Mouse (Mus musculus): ENCODE measurements around the gene Igf1r.

Igf1r gene

DNA sequence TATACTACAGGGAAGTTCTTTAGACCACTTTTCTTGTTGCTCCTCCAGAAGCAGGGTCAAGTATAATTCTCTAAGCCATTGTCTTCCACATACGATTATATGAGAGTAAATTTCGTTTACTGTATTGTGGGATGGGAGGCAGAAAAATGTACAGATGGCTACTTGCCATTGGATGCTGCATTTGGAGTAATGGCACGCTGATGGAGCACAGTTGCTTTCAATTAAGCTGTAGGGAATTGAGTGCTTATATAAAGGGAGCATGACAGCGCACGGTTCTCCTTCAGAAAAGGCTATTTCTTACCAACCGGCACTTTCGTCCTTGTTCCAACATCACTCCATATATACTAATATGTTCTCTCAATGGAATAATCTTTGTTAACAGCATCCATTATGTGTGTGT lies 96.4 kb downstream of the Igf1r start:
- DNase-seq (ENCODE audit: extremely low spot score, low spot score) = no peak

DNA sequence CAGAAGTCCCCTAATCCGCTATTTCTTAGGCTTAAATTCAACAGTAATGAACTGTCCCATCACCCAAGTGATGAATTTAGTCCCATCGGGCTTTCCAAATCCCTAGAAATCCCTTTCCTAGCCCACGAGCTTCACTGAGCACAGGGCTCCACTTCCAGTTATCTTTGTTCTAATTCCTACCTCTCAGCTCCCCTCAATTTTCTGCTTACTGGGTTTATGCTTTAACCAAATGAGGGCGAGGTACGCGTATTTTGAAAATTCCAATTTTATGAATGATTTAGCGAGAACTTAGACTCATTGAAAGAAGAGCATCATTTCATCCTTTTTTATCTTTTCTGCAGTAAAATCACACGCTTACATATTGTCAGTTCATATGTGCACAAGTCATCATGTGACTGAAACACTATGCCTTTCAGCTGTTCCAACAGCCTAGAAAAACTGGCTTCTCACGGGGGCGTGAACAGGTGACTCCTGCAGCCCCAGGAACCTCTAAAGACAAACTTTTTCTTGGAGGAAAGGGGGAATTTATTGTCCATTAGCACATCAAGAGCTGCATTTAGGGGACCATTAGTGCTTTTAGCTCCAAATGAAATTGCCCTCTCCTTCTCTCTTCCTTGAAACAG lies 100.5 kb downstream of the Igf1r start:
- no peak for DNase-seq (ENCODE audit: extremely low spot score, low spot score)

GRCm38 (mm10) chr7:68054498-68054897 lies 101.9 kb downstream of the Igf1r start:
- no peak for DNase-seq (ENCODE audit: extremely low spot score, low spot score)

GRCm38 (mm10) chr7:68054956-68055355 lies 102.3 kb downstream of the Igf1r start:
- no peak for DNase-seq (ENCODE audit: extremely low spot score, low spot score)

DNA sequence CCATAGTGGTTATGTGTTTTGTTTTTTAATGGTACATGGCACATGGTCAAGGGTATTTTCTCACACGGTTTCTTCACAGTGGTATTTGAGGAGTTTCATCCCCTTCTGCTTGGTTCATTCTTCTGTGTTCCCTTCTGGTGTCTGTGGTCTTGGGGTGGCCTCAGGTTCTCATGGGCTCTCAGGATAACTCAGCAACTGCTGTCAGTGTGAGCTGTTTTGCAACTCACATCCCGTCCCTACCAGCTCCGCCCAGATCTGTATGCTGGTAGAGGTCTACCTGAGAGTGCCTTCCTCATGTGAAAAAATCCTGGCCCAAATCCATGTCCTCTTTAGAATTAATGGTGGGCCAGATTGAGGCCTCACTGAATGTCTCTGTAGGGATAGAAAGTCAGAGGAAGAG lies 104.4 kb downstream of the Igf1r start:
- no peak for DNase-seq (ENCODE audit: extremely low spot score, low spot score)

- DNase-seq (ENCODE audit: extremely low spot score, low spot score) = no peak
These were observed 107.1 kb downstream of the Igf1r start for GRCm38 (mm10) chr7:68059690-68060089.

GRCm38 (mm10) chr7:68061434-68061833 lies 108.8 kb downstream of the Igf1r start:
- no peak for DNase-seq (ENCODE audit: extremely low spot score, low spot score)

DNA sequence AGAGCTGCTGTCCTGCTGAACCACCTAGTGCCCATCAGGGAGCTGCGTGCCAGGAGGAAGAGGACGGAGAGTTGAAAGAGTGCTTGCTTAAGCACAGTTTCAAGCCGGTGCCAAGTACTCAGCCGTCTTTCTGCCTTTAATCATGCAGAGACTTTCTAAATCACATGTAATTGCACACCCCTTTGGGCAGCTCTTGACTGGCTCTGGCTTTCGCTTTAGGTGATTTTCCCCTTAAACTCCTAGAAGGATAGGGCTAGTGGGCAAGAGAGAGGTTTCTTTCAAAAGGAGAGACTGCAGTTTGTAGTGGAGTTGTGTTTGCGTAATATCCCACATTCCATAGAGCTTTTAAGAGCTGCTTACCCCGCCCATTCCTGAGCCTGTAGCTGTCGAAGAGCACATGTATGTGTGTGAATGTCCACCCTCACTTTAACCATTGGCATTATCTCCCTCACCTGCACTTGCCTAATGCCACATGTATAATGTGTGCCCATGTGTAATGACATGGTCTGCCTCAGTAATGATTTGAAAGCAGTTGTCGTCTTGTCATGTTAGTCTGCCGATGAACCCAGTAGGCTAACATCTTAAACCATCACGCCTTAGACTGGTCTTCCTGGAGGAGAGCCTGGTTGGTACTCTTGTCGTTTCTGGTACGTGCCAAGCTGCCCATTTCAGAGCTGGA lies 109.7 kb downstream of the Igf1r start:
- no peak for DNase-seq (ENCODE audit: extremely low spot score, low spot score)

DNA sequence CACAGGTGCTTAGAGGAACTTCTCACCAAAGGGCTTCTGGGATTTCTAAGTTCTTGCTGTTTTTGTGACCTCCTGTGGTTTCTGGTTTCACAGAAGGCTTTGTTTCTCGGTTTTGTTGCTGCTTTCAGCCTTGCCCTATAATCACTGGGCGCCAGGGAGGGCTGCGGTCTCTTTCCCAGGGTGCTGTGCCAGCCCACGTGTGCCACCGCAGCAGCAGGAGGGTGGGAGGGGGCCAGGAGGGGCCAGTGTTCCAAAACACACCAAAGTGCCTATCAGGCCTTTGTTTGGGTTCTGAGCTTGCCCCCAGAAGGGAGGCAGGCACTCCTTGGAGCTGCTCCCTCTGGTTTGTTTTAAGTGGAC lies 110.2 kb downstream of the Igf1r start:
- no peak for DNase-seq (ENCODE audit: extremely low spot score, low spot score)

DNA sequence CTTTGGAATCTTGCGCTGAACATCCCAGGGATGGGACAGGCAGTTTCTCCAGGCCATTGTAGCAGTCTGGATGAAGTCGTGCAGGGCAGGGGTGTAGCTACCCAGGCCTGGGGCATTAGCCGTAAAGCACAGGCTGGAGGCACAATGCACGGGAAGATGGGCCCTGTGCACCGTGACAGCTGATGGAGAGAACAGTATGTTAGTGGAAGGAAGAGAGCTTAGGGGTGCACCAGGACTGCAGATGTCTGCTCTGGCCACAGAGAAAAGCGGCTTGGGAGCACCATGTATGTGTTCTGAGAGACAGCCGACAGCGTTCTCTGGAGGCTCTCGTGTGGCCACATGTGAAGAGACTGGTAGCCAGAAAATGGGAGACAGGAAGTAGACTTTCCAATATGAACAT lies 111.1 kb downstream of the Igf1r start:
- DNase-seq (ENCODE audit: extremely low spot score, low spot score) = no peak

DNA sequence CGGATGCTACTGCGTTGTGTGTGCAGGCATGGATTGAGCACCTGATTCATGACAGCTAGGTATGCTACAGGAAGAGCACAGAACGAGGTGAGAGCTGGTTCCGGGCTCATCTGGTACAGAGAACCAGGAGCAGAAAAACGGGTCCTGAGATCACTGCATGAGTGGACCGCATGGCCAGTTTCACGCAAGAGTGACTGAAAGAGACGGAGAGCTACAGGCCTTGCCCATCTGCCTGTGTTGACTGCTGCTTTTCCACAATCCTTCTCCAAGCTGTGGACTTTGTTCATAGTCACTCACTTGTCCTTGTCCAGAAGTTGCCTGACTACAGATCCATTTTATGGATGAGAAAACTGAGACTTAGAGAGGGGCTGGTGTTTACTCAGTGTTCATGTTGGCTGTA lies 111.5 kb downstream of the Igf1r start:
- no peak for DNase-seq (ENCODE audit: extremely low spot score, low spot score)

DNA sequence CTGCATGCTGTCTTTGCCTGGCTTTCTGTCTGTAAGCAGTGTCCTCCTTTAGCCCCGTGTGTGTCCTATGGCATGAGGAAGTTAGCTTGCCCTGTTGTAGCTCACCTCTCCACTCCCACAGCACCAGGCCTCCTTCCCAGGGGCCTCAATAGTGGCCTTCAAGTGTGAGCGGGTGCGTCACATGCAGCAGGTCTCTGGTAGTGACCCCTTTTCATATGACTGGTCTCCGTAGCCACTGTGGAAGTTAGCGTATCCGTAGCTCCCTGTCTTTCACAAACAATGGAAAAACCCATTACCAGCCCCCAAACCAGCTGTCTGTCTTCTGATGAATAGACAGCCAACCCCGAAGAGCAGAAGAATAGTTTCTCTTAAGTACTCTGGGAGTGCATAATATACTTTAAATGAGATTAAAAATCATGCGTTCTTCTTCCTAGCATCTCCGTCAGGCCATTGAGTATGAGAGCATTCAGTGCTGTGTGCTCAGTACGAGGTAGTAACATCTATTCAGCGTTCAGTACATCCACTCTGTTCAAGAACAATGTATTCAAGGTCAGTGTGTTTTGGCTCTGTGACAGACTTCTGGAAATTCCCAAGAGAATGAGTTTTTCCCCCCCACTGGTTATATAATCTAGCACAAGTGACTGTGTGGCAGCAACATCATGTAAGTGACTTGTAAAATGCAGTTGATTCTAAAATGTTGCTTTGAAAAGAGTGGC lies 112.2 kb downstream of the Igf1r start:
- DNase-seq (ENCODE audit: extremely low spot score, low spot score) = no peak

- DNase-seq (ENCODE audit: extremely low spot score, low spot score) = no peak
These were observed 113.3 kb downstream of the Igf1r start for GRCm38 (mm10) chr7:68065904-68066303.

DNA sequence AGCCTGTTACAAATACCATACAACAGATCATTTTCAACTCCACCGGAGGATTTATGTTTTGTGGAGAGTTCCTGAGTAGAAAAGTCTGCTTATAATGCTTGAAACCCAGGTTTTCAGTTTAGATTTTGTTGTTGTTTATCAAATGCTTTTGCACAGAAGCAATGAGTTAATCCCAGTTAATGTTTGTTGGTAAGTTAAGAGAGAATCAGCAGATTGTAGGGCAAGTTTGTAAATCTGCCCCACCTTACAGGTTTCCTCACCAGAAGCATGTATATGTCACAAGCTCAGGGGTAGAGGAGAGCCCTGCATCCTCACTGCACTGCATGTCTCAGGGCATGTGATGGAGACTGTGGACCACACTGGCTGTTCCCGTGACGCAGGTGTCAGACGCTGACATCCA lies 114.7 kb downstream of the Igf1r start:
- DNase-seq (ENCODE audit: extremely low spot score, low spot score) = no peak

DNA sequence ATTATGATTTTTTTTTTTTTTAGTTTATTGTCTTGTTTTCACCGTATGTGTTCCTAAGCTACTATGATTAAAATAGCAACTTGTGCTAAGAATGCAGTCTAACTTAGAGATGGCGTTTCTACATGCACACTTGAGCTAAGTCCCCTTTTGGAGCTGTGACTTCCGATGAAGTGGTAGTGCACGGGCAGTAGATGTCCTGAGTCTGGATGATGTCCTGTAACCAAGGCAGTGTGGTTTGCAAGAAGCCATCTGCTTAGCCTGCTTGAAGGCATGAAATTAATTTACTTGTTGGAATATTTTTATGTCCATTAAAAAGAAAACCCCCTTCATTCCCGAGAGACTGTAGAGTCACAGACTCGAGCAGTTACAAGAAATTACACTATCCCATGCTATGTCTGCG lies 116.7 kb downstream of the Igf1r start:
- no peak for DNase-seq (ENCODE audit: extremely low spot score, low spot score)

- no peak for DNase-seq (ENCODE audit: extremely low spot score, low spot score)
These were observed 117.4 kb downstream of the Igf1r start for GRCm38 (mm10) chr7:68070030-68070429.

GRCm38 (mm10) chr7:68070626-68071025 lies 118.0 kb downstream of the Igf1r start:
- no peak for DNase-seq (ENCODE audit: extremely low spot score, low spot score)

DNA sequence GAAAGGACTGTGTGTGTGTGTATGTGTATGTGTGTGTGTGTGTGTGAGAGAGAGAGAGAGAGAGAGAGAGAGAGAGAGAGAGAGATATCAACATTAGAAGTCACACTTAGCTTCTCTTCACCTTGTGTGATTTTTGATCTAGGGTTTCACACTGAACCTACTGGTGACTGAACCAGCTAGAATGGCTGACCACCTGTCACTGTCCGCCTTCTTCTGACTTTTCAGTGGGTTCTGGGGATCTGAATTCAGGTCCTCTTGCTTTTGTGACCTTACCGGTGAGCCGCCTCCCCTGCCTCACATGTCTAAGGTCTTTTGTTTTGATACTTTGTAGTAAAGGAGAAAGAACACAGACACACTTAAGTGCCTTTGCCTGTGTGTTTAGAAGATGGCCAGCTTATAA lies 118.4 kb downstream of the Igf1r start:
- DNase-seq (ENCODE audit: extremely low spot score, low spot score) = no peak

DNA sequence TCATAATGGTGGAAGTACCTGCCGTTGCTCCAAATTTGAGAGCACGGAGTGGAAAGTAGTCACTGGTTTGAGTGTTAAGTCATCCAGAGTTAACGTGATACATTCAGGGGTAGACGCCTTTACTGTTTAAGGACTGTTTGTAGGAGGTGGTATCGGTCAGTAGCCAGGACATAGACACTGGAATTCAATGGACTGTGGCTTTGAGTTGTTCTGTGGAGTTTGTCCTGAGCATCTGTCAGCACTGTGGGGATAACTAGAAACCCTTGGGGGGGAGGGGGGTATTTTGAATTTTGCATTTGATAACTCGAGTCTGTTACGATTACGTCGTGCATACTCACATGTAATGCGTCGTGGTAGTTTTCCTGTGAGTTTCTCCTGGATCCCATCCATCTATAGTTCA lies 119.1 kb downstream of the Igf1r start:
- DNase-seq (ENCODE audit: extremely low spot score, low spot score) = no peak

GRCm38 (mm10) chr7:68072524-68073459 lies 120.2 kb downstream of the Igf1r start:
- DNase-seq (ENCODE audit: extremely low spot score, low spot score) = no peak

- DNase-seq (ENCODE audit: extremely low spot score, low spot score) = no peak
These were observed 120.8 kb downstream of the Igf1r start for GRCm38 (mm10) chr7:68073460-68073806.

DNA sequence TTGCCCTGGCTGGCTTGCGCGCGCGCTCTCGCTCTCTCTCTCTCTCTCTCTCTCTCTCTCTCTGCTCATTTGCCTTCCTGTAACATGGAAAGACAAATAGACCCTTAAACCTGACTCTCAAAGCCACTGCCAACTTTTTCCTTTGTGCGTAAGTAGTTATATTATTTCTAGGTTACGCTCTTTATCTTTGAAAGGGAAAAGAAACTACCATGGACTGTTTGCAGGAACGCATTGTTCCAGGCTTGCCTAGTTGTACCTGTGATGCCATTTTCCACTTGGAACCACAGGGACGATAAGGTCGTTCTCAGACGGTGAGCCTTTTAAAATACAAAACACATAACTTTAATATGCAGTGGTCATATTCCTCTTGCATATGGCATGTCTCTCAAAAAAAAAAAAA lies 122.1 kb downstream of the Igf1r start:
- DNase-seq (ENCODE audit: extremely low spot score, low spot score) = no peak

Measured in neural tube, embryonic 10.5 days (tissue).